Mouse (Mus musculus) forebrain, embryonic 15.5 days (tissue): ENCODE measurements around the gene Paxbp1. TPM values are rescaled to one million over a fixed set of nuclear protein-coding genes. Genes with fewer than 3 reads are reported as not detected.

Source experiments
- ATAC-seq: fragments of 200-750 bp; cut with Nextera tagmentation; replicated peaks from 2 replicates; pipeline ENCODE4 v1.8.0; 2017; ENCODE audit warnings: mild to moderate bottlenecking, moderate TSS enrichment, moderate library complexity
- H3K27ac ChIP-seq: fragments of 300-500 bp; sonication (generic); replicated peaks from 2 replicates; pipeline ENCODE4 v1.5.1; 2015; ENCODE audit warnings: mild to moderate bottlenecking, inconsistent platforms
- H3K27me3 ChIP-seq: fragments of 300-500 bp; sonication (generic); 2 replicates; pipeline ENCODE4 v1.6.1; 2015; ENCODE audit warnings: inconsistent platforms
- H3K36me3 ChIP-seq: fragments of 300-500 bp; sonication (generic); 2 replicates; pipeline ENCODE4 v1.6.1; 2015; ENCODE audit warnings: mild to moderate bottlenecking, inconsistent platforms
- H3K4me1 ChIP-seq: fragments of 300-500 bp; sonication (generic); 2 replicates; pipeline ENCODE4 v1.6.1; 2015; ENCODE audit warnings: inconsistent platforms
- H3K4me2 ChIP-seq: fragments of 300-500 bp; sonication (generic); replicated peaks from 2 replicates; pipeline ENCODE4 v1.6.1; 2015; ENCODE audit warnings: mild to moderate bottlenecking, inconsistent platforms
- H3K4me3 ChIP-seq: fragments of 300-500 bp; sonication (generic); 2 replicates; pipeline ENCODE4 v1.5.1; 2015; ENCODE audit warnings: mild to moderate bottlenecking, inconsistent platforms
- H3K9ac ChIP-seq: fragments of 300-500 bp; sonication (generic); replicated peaks from 2 replicates; pipeline ENCODE4 v1.6.1; 2015; ENCODE audit warnings: mild to moderate bottlenecking, inconsistent platforms
- H3K9me3 ChIP-seq: fragments of 300-500 bp; sonication (generic); 2 replicates; pipeline ENCODE4 v1.6.1; 2016; ENCODE audit warnings: inconsistent platforms
- WGBS: fragments of 180-500 bp; shearing (Covaris S2); methylation state at CpG from one replicate; pipeline ENCODE4 v1.1.7; 2015; ENCODE audit warnings: mixed read lengths; 5-methylcytosine and 5-hydroxymethylcytosine counted together
- polyA plus RNA-seq: library from polyadenylated mRNA; unstranded; fragments of >200 nt; fragmentation: Nextera tagmentation; extraction: Ambion mirVana; gene quantifications from 2 replicates; pipeline ENCODE4 v1.2.1, GENCODE M21; 2015

Gene Paxbp1
- polyA plus RNA-seq, 1 experiment from 2014 or later: 86.3 TPM

DNA sequence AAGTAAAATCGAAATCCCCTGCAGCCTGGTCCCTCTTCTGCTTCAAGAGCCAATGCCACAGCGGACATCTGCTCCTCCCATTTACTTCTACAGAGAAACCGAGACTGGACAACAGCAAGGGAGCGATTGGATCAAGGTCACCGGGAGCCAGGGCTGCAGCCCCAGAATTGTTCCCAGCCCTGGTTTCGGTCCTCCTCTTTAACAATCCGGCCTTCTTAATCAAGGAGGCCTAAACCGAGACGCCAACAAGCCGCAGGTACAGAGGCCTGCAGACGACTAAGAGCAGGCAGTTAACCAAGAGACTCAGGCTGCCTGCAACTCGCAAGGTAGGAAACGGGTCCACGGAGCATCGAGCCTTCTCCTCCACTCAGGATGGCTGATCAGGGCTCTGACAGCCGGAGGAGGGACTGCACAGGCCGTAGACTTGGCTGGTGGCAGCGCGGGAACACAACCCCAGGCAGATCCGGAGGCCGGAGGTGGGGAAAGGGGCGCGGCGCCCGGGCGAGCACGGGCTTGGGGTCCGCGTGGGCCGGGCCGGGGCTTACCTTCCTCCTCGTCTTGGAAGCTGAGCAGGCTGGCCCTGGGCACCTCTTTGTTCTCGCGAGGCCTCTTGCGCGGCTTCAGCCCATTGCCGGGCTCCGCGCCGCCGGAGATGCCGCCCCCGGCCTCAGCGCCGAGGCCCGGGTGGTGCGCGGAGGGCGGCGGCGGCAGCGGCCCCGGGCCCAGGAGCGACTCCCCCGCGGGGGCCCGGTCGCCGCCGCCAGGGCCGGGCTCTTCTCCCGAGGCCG lies 688 bp downstream of the Paxbp1 start:
- peak; percentile 79 for ATAC-seq
- H3K9me3 ChIP-seq: no peaks in the 10 kb centered on the region
- H3K4me2 ChIP-seq: peak overlapping the region; percentile 74
- peaks cover 33% of the 10 kb centered on the region for H3K4me1 ChIP-seq
- peaks cover 10% of the 10 kb centered on the region for H3K36me3 ChIP-seq
- H3K27ac ChIP-seq: peak overlapping the region; percentile 97
- no peaks in the 10 kb centered on the region for H3K27me3 ChIP-seq
- WGBS: 1% methylated on average over 58 of the region's 63 CpGs
- peak overlapping the region; percentile 97 for H3K4me3 ChIP-seq
- H3K9ac ChIP-seq: peak overlapping the region; percentile 98

DNA sequence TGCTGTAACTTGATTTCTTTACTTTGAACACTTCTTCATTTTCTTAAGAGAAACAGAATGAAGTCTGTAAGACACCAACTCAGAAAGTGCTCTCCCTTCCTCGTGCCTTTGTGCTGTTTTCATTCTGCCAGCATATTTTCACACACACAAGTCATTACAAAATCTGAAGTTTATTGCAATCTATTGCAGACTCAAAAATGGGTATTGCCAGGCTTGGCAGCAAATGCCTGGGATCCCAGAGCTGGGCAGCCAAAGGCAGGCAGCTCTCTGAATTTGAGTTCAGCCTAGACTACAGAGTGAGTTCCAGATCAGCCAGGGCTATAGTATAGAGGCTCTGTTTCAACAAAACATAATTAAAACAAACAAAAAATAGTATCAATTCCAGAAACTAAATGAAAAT lies 1.7 kb downstream of the Paxbp1 start:
- Histone ChIP-seq H3K4me1 (peaks cover 33% of the 10 kb centered on the region), H3K9ac (peak overlapping the region; percentile 23)
- 47% methylated on average over 1 of the region's 1 CpGs for WGBS

DNA sequence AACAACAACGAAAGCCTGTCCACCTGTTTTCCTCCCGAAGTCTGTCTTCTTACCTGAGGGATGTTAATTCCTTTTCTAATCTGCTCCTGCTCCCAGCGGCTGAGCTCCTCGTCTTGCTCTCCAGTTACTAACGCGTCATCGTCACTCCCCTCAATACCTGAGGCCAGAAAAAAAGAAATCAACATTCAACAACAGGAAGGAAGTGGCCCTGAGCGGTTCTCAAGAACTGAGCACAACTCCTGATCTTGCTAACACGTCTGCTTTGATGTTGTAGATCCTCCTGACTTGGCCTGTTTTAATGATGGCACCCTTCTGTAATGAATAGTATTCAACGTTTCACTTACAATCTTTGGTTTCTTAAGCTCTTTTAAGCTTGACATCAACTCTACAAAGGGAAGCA lies 8.5 kb downstream of the Paxbp1 start:
- Histone ChIP-seq H3K36me3 (peaks cover 76% of the 10 kb centered on the region), H3K9ac (no peak overlapping the region), H3K4me1 (peaks cover 3% of the 10 kb centered on the region; the same call in 1 of the 2 replicates), H3K27me3 (no peaks in the 10 kb centered on the region), H3K9me3 (no peaks in the 10 kb centered on the region), H3K27ac (no peak overlapping the region), H3K4me3 (no peak overlapping the region), H3K4me2 (no peak overlapping the region)
- WGBS: 90% methylated on average over 10 of the region's 10 CpGs
- no peak for ATAC-seq

More for the DNA sequence above, 1.7 kb downstream of the Paxbp1 start:
- H3K36me3 ChIP-seq: peaks cover 20% of the 10 kb centered on the region
- H3K27me3 ChIP-seq: no peaks in the 10 kb centered on the region
- H3K9me3 ChIP-seq: no peaks in the 10 kb centered on the region
- H3K27ac ChIP-seq: no peak overlapping the region
- no peak for ATAC-seq
- peak overlapping the region; percentile 97 for H3K4me3 ChIP-seq
- H3K4me2 ChIP-seq: peak overlapping the region; percentile 74

DNA sequence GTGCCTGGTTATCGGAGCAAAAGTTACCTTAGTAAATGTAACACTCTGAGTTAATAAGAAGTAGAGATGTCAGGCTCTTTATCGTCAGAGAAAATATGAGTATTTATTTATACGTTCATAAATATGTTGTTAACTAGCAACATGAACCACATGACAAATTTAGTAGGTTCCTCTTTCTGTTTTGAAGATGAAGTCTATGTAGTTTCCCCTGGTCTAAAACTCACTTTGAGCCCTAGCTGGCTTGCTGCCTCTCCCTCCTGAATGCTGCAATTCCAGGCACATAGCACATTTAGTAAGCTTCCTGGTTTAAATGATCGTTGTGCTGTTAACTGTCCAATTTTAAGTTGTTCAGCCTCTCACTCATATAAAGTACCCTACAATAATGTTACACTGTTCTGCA lies 13.6 kb downstream of the Paxbp1 start:
- Histone ChIP-seq H3K36me3 (peaks cover 86% of the 10 kb centered on the region), H3K9me3 (no peaks in the 10 kb centered on the region), H3K9ac (no peak overlapping the region), H3K4me1 (no peaks in the 10 kb centered on the region), H3K27me3 (no peaks in the 10 kb centered on the region), H3K4me3 (no peak overlapping the region), H3K4me2 (no peak overlapping the region), H3K27ac (no peak overlapping the region)
- ATAC-seq: no peak
- 94% methylated on average over 4 of the region's 4 CpGs for WGBS

DNA sequence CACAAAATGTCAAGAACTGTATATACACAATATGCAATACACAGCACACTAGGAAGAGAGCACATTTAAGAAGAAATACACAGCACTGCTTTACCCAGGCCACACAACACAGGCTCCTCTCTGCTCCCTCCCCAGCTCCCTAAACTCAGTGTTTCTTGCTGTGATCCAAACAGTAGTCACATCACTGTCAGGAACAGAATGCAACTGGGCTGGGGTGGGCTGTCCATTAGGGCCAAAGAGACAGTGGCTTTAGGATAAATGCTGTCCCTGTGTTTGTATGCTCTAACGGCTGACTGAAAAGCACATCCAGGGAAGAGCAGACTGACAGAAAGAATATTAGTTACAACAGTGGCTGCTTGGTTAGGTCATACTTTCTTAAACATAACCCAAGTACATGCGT lies 14.4 kb downstream of the Paxbp1 start:
- no peaks in the 10 kb centered on the region for H3K9me3 ChIP-seq
- H3K4me2 ChIP-seq: no peak overlapping the region
- H3K4me1 ChIP-seq: no peaks in the 10 kb centered on the region
- H3K27me3 ChIP-seq: no peaks in the 10 kb centered on the region
- peaks cover 87% of the 10 kb centered on the region for H3K36me3 ChIP-seq
- H3K9ac ChIP-seq: no peak overlapping the region
- whole genome bisulfite sequencing: 90% methylated on average over 2 of the region's 2 CpGs
- no peak overlapping the region for H3K27ac ChIP-seq
- ATAC-seq: no peak
- H3K4me3 ChIP-seq: no peak overlapping the region

DNA sequence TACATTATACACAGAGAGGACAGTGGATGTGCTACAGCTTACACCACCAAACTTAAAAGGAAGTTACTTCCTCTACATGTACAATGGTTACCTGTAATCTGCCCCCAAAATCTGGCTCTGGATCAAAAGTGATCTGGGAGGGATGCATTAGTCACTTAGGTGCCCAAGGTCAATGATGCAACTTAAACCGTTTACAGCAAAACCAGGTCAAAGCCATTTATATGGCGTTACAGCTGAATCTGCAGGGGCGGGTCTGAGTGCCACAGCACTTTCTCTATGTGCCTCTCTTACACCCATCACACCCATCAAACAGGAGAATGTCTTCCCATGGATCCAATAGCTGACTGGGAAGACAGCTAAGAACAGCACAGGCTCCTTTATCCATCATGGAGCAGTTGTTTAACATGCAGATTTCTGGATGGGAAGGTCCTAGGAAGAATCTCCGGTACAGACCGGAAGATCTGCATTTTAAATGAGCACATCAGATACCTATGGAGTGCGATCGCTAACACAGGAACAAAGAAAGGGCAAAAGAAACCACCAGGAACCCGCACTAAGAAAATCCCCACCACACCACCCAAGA lies 15.1 kb downstream of the Paxbp1 start:
- H3K36me3 ChIP-seq: peaks cover 88% of the 10 kb centered on the region
- no peak for ATAC-seq
- no peak overlapping the region for H3K4me3 ChIP-seq
- H3K4me1 ChIP-seq: no peaks in the 10 kb centered on the region
- WGBS: 88% methylated on average over 8 of the region's 8 CpGs
- no peaks in the 10 kb centered on the region for H3K27me3 ChIP-seq
- no peak overlapping the region for H3K27ac ChIP-seq
- no peak overlapping the region for H3K9ac ChIP-seq
- H3K4me2 ChIP-seq: no peak overlapping the region
- H3K9me3 ChIP-seq: no peaks in the 10 kb centered on the region

DNA sequence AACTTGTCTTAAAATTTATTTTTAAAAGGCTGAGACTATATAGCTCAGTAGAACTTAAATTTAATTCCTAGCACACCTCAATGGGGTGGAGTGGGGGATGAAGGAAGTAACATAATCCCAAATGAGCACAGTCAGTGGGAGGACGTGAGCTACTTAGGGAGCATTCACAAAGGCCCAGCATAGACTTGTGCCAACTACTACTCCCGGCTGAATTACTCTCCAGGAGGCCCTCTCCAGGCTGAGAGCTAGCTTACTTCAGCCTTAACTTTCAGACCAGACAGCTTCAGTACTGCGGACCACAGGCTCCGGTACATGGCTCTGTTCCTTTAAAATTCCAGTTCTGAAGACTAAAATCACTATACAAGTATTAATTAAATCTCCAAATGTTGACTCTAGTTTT lies 18.1 kb downstream of the Paxbp1 start:
- 77% methylated on average over 4 of the region's 4 CpGs for WGBS
- Histone ChIP-seq H3K27ac (no peak overlapping the region), H3K36me3 (peaks cover 86% of the 10 kb centered on the region), H3K9ac (no peak overlapping the region), H3K27me3 (no peaks in the 10 kb centered on the region), H3K9me3 (no peaks in the 10 kb centered on the region), H3K4me1 (no peaks in the 10 kb centered on the region), H3K4me2 (no peak overlapping the region), H3K4me3 (no peak overlapping the region)
- no peak for ATAC-seq

DNA sequence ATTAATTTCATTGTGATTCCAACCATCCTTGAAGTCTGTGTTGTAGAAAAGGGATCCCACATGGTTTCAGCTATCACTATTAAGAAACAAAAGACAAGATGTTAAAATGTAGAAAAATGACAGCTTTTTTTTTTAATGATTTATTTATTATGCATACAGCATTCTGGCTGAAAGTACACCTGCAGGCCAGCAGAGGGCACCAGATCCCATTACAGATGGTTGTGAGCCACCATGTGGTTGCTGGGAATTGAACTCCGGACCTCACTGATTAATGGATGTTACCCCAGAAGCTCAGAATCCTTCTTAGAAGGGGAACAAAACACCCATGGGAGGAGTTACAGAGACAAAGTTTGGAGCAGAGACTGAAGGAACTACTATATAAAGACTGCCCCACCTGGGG lies 21.0 kb downstream of the Paxbp1 start:
- Histone ChIP-seq H3K4me3 (no peak overlapping the region), H3K9ac (no peak overlapping the region), H3K27ac (no peak overlapping the region), H3K4me1 (no peaks in the 10 kb centered on the region), H3K4me2 (no peak overlapping the region), H3K36me3 (peaks cover 94% of the 10 kb centered on the region), H3K27me3 (no peaks in the 10 kb centered on the region), H3K9me3 (no peaks in the 10 kb centered on the region)
- no peak for ATAC-seq
- WGBS: 89% methylated on average over 1 of the region's 1 CpGs

DNA sequence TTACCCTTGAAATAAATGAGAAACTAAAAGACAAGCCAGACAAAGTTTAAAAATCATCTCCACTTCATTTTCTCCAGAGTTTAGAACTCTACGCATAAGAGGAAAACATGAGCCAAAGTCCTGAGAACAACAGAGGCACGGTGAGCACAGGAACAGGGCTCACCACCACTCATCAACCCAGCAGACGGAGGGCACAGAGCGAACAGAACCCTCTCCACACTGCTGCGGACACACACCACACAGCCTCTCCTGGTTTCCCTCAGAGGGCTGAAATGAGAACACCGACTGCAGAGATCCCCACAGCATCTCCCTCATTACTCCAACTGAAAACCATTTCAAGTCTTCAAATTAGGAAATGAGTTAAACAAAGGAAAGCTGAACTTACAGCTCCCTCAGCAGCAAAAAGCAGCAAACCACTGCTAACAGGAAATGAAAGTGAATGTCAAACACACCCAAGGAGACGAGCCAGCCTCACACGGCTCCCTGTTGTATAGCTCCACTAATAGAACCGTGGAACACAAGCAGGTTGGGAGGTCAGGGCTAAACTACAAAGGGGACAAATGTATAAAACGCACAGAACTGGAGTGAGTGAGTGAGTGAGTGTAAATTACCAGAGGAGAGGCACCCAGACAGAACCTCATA lies 23.4 kb downstream of the Paxbp1 start:
- ATAC-seq: no peak
- Histone ChIP-seq H3K36me3 (peaks cover 89% of the 10 kb centered on the region), H3K4me2 (no peak overlapping the region), H3K9me3 (no peaks in the 10 kb centered on the region), H3K4me1 (no peaks in the 10 kb centered on the region), H3K27me3 (no peaks in the 10 kb centered on the region), H3K9ac (no peak overlapping the region), H3K27ac (no peak overlapping the region), H3K4me3 (no peak overlapping the region)
- WGBS: 94% methylated on average over 10 of the region's 10 CpGs

DNA sequence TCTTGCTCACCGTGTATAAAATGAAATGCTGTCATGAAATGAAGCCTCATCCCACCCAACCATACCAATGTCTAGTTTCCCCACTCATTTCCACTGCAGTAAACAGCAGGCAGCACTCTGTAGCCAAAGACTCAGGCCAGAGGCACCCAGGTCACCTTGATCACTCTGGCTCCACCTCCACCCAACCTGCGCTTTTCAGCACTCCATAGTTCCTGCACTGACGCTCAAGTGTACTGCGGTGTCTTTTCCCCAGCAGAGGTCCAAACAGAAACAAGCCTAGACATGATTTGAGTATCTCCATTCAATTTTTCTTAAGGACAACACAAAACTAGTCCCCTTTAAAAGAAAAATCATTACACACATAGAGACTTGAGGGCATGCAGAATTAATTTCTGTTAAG lies 24.9 kb downstream of the Paxbp1 start:
- H3K36me3 ChIP-seq: peaks cover 86% of the 10 kb centered on the region
- no peak overlapping the region for H3K9ac ChIP-seq
- no peaks in the 10 kb centered on the region for H3K27me3 ChIP-seq
- no peak overlapping the region for H3K27ac ChIP-seq
- H3K4me1 ChIP-seq: no peaks in the 10 kb centered on the region
- H3K9me3 ChIP-seq: no peaks in the 10 kb centered on the region
- 95% methylated on average over 4 of the region's 4 CpGs for WGBS
- H3K4me2 ChIP-seq: no peak overlapping the region
- ATAC-seq: no peak
- no peak overlapping the region for H3K4me3 ChIP-seq

DNA sequence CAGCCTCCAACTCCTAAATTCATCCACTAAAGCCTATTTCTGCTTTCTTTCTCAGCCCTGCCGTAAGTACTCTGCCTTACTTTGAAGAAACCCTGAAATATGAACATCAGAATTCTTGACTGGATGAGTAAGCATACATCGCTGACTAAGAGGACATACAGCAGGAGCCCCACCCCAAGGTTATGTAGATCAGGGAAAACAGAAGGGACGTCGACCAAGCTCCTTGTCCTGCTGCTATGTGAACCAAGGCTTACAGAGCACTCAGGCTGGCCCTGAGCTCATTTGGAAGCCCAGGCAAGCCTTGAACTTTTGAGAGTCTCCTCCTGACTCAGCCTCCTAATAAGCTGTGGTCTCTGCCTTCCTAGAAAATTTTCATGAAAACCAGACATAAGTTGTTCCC lies 28.6 kb downstream of the Paxbp1 start:
- Histone ChIP-seq H3K27ac (no peak overlapping the region), H3K4me2 (no peak overlapping the region), H3K9ac (no peak overlapping the region), H3K4me3 (no peak overlapping the region), H3K27me3 (no peaks in the 10 kb centered on the region), H3K36me3 (peaks cover 67% of the 10 kb centered on the region), H3K9me3 (no peaks in the 10 kb centered on the region), H3K4me1 (peaks cover 7% of the 10 kb centered on the region)
- 86% methylated on average over 4 of the region's 4 CpGs for WGBS
- no peak for ATAC-seq

DNA sequence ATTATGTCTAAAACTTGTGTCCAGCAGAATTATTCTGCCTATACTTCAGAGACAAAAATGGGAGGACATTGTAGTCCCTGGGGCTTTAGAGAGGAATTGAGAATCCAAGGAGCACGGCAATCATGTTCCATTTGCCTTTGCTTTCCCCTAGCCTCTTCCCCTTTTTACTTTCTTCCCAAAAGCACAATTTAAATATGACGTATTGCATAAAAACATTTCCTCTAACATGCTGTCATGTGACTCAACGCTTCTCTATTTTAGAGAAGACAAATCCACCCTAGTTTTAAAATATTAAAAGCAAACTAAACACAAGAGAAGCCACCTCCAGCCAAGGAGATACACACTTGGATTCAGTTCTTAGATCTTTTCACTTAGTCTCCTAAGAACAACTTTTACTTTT lies 32.5 kb downstream of the Paxbp1 start:
- Histone ChIP-seq H3K27me3 (no peaks in the 10 kb centered on the region), H3K27ac (peak overlapping the region; percentile 96), H3K9ac (peak overlapping the region; percentile 73), H3K4me3 (peak overlapping the region; percentile 97), H3K36me3 (peaks cover 34% of the 10 kb centered on the region), H3K4me1 (peaks cover 19% of the 10 kb centered on the region), H3K4me2 (peak overlapping the region; percentile 59), H3K9me3 (no peaks in the 10 kb centered on the region)
- WGBS: 30% methylated on average over 3 of the region's 3 CpGs
- no peak for ATAC-seq
